Mouse (Mus musculus) left cerebral cortex, postnatal 14 days (tissue): Measurements from ENCODE around the gene Ppp1r3c. TPM values are rescaled to one million over a fixed set of nuclear protein-coding genes. Genes with fewer than 3 reads are reported as not detected.
A peak's percentile ranks its signal among the peaks of the same experiment; 100 is the strongest.
"Not testable (repeated sequence)": the region's sequence is repeated elsewhere in the genome, so short reads cannot be mapped to it uniquely, and the experiment has no call there.

Source experiments
- DNase-seq, 2 experiments: peaks; one replicate each; pipeline ENCODE4 v3.0.0; 2021 to 2022; ENCODE audit warnings: low spot score in 2 of 2, mixed read lengths in 1 of 2
- intact Hi-C: fragments of 180-260 bp; cut with DNase I; formaldehyde crosslinking; loops from one replicate; pipeline ENCODE4 v1.15.1; 2025
- long read RNA-seq, 2 experiments: library from polyadenylated mRNA; stranded (forward); transcript quantifications; one replicate each; pipeline ENCODE4 v2.0.0; 2021
- total RNA-seq, 2 experiments: library from RNA; stranded (reverse); gene quantifications; 2 replicates each; pipeline ENCODE4 v1.2.3; 2021

Gene Ppp1r3c
- total RNA-seq, result 10 to 100 TPM; 31.0 to 35.7 TPM
- long read RNA-seq, experiment 1, transcript Ppp1r3c-201 (2 exons, 2,725 nt), result major isoform, 13 of 25 reads
- long read RNA-seq, experiment 1, partial matches to known transcripts, result 0 of 25 reads
- long read RNA-seq, experiment 1, other reads (novel, unspliced or antisense), result 12 of 25 reads
- long read RNA-seq, experiment 2, transcript Ppp1r3c-201 (2 exons, 2,725 nt), result major isoform, 18 of 25 reads
- long read RNA-seq, experiment 2, partial matches to known transcripts, result 0 of 25 reads
- long read RNA-seq, experiment 2, other reads (novel, unspliced or antisense), result 7 of 25 reads

DNA sequence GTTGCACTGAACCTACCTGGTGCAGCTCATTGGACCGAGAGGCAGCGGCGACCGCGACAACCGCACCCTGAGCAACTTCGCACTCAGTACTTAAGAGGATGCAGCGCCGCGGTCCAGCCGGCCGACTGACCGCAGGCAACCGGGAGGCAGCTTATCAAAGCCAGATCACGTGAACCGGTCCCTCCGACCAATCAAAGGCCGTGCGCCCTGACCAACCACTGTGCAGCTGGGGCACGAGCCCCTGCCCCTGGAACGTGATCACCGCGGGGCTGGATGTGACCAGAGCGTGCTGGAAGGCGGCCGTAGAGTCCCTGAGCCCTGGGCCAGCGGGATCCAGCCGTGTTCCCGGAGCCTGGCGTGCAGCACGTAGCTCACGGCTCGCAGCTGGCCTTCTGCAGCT, at the start of gene Ppp1r3c:
Gene Ppp1r3c, minus strand, starts transcription at position 117 of the 400 bp plus-strand sequence.
- DNase-seq, result peak; percentile 85 to 91
- intact Hi-C loops, result loop anchor here (5.0 kb wide), 2 partner anchors 39 to 129 kb away; no protein-coding TSS in a partner anchor

DNA sequence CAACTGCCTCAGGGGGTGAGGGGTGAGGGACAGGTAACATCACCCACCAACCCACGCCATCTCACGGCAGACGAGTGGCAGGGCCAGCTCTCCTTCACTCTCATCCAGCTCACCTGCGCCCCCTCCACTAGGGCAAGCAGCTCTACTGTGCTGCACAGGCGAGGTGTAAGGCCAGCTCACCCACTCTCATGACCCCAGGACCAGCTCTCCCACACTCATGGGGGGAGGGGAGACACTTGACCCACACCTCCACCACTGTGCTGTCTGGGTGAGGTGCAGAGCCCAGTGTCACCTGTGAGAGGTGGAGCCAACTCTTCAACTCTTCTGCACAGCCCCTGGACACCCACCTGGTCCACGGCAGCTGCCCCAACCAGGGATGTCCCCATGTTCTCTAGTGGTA, 46.7 kb upstream of the Ppp1r3c start:
- intact Hi-C loops, result no loop called here
- no peak for DNase-seq

GRCm38 (mm10) chr19:36782591-36782990, 46.1 kb upstream of the Ppp1r3c start:
- intact Hi-C loops, result no loop called here
- DNase-seq, result no peak

GRCm38 (mm10) chr19:36781996-36782395, 45.5 kb upstream of the Ppp1r3c start:
- intact Hi-C loops, result no loop called here
- no peak for DNase-seq

GRCm38 (mm10) chr19:36780375-36780774, 43.9 kb upstream of the Ppp1r3c start:
- no peak for DNase-seq
- intact Hi-C loops, result no loop called here

- intact Hi-C loops, result no loop called here
- no peak for DNase-seq
Observed at GRCm38 (mm10) chr19:36779765-36780164, 43.3 kb upstream of the Ppp1r3c start.

- no peak for DNase-seq
- intact Hi-C loops, result no loop called here
Observed at GRCm38 (mm10) chr19:36775531-36775930, 39.1 kb upstream of the Ppp1r3c start.

GRCm38 (mm10) chr19:36773716-36774459, 37.4 kb upstream of the Ppp1r3c start:
- DNase-seq, result no peak
- intact Hi-C loops, result no loop called here

DNA sequence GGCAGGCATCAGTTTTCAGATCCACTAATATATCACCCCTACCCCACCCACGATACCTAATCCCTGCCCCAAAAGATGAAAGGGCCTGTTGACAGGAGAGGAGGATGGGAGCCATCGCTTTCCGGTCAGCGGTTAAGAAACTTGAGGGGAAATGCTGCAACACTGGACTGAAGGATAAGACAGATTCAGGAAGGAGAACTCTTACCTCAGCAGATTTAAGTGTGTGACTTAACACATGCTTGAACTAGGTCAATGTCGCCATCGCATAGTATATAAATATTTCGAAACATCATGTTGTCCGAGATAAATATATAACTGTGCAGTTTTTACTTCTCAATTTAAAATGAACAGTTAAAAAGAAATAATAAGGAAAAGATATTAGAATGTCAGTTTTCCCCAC, 31.6 kb upstream of the Ppp1r3c start:
- intact Hi-C loops, result no loop called here
- DNase-seq, result no peak

GRCm38 (mm10) chr19:36764451-36764850, 28.0 kb upstream of the Ppp1r3c start:
- DNase-seq, result no peak
- intact Hi-C loops, result no loop called here

DNA sequence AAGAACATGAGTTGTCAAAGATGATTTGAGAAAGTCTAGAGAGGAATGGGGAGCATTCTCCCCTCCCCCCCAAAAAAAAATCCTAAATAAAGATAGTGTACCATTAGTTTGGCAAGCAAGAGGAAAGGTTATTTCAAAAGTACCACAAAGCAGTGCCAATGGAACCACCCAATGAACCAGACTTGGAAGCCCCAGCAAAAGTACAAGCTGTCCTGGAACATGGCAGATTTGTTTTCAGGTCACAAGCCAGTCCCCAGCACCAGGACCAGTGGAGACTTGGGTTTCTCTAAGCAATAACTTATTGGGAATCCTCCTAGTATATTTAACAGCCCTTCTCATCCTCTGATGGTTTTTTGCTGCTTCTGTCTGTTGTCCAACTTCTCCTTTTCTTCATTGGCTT, 12.5 kb upstream of the Ppp1r3c start:
- intact Hi-C loops, result no loop called here
- DNase-seq, result no peak

DNA sequence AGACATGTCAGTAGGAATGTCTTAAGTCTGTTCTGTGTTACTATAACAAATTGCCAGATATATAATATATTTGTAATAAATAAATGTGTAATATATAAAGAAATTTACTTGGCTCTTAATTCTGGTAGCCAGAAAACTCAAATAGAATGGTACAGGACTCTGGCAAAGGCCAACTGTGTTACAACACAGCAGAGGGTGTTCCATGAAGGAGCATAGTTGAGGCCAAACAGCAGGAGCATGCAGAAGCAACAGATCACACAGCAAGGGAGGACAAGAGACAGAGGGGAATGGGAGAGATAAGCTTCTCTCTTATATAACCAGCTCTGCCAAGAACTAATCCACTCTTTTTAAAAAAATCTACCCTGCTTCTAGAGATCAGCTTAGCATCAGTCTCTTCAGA, 5.9 kb upstream of the Ppp1r3c start:
- DNase-seq, result no peak
- intact Hi-C loops, result no loop called here

DNA sequence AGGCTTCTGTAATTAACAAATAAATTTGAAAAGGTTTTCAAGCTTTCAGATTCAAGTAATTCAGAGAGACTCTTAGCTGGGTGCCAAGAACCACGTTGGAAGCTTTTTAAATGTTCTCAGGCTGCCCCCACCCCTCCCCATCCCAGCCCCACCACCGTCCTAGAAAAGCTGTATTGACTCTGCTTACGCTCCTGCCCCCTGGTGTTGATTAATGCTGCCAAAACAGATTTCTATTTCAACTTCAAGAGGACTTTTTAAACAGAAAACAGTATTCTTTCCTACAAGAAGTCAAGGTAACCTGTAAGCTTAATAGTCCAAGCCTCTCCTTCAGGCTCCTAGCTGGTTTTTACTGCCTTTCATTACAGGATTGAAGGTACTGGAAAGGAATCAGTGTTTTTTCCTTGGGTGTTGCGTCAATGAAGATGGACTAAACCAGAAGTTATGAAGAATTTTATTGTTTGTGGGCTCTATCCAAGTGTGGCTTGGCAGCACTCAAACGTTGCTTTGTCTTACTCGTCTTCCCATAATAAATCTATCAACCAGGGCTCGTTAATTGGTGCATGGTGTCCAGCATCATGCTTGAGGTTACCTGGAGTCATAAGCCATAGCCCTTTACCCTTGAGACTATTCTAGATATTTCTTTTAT, 3.2 kb upstream of the Ppp1r3c start:
- intact Hi-C loops, result loop anchor here (5.0 kb wide), 2 partner anchors 42 to 132 kb away; no protein-coding TSS in a partner anchor

DNA sequence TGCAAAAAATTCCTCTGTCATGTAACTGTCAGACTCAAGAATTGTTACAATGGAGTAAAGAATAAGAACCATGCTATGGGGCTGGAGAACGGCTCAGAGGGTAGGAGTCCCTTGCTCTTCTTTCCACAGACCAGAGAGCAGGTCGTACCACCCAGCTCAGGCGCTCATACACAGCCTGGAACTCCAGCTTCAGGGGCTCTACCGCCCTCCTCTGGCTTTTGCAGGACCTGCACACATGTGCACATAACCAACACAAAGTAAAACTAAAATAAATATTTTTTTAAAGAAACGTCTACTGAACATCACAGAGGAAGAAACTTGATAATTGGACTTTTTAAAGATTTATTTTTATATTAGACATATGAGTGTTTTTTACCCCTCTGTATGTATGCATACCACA, 1.6 kb upstream of the Ppp1r3c start:
- DNase-seq, result no peak
- intact Hi-C loops, result loop anchor here (5.0 kb wide), 2 partner anchors 41 to 131 kb away; no protein-coding TSS in a partner anchor

More for the DNA sequence above, 3.2 kb upstream of the Ppp1r3c start:
- DNase-seq, result peak; percentile 22 to 24

DNA sequence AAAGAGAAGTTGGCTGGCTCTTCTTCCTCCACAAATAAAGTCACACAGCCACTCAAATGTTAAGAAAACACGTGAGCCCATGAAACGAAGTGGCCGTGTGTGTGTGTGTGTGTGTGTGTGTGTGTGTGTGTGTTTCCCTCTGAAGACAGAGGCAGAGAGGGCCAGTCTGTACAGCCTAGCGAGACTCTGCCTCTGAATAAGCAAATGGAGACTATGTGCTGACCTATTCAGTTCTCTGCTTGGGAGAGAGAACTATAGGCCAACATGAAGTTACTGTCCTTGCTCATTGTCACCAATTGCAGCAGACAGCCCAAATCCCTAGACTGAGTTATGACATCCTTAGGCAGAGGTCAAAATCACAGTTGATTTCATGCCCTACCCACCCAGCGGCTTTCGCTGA, 634 bp upstream of the Ppp1r3c start:
- intact Hi-C loops, result loop anchor here (5.0 kb wide), 2 partner anchors 40 to 130 kb away; no protein-coding TSS in a partner anchor
- DNase-seq, result no peak

GRCm38 (mm10) chr19:36734308-36735038, 2.0 kb downstream of the Ppp1r3c start:
- intact Hi-C loops, result loop anchor here (5.0 kb wide), 3 partner anchors 37 to 127 kb away; no protein-coding TSS in a partner anchor
- no peak for DNase-seq

DNA sequence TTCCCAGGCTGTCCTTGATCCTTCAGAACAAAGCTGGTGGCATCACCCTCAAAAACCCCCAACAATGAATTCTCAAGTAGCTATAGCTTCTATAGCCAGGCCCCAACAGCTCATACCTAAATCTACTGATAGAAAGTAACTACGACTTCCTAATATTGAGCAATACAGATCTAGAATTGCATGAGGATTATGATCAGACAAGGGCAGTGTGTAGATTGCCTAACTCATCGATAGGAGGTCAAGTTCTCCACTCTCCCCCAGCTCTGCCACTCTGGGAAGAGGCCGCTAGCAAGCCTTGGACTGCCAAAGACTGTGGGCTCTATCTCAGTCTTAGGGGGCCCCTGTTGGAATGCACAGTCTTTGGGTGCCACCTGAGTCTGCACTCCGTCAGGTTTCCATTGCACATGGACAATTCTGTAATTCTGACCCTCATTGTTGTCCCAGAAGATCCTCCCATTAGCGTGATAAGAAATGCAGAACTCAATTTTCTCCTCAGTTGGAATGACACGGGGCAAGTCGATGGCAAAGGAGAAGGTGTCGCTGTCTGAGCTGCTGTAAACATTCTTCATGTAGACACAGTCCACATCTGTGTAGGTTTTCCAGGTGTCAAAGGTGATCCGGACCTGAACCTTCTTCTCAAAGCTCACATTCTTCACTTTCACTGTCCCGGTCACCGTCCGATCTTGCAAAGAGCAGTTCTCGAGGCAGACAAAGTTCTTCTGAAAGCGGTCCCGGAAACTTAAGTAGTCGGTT, 3.1 kb downstream of the Ppp1r3c start:
- intact Hi-C loops, result loop anchor here (5.0 kb wide), 1 partner anchor 56 kb away; no protein-coding TSS in a partner anchor
- no peak for DNase-seq

DNA sequence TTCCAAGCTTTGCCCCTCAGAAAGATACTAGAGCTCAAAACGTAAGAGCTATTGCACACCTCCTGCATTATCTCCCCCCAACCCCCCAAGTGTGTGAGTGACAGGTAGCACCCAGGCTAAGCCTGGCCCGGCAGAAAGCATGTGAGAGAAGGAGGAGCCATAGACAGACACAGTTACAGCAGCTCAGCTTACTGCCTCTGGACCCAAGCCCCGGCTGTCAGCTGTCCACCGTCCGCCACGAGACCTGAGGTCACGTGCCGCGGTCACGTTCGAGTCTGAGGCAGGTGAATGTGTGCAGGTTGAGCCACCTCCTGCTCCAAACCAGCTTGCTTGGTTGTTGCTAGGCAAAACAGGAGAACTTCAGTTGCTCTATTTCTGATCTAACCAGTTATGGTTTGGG, 5.1 kb downstream of the Ppp1r3c start:
- no peak for DNase-seq
- intact Hi-C loops, result loop anchor here (5.0 kb wide), 1 partner anchor 54 kb away; no protein-coding TSS in a partner anchor

DNA sequence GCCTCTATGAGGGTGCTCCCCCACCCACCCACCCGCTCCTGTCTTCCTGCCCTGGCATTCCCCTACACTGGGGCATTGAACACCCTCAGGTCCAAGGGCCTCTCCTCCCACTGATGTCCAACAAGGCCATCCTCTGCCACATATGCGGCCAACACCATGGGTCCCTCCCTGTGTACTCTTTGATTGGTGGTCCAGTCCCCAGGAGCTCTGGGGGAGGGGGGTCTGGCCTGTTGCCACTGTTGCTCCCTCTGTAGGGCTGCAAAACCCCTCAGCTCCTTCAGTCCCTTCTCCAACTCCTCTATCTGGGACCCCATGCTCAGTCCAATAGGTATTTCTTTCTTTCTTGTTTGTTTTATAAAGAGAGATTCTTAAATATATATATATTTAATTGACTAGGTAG, 6.0 kb downstream of the Ppp1r3c start:
- intact Hi-C loops, result loop anchor here (5.0 kb wide), 1 partner anchor 53 kb away; no protein-coding TSS in a partner anchor

More for the DNA sequence above, 6.0 kb downstream of the Ppp1r3c start:
- not testable (repeated sequence) for DNase-seq
